Mouse (Mus musculus): ENCODE data around the gene Akap13. TPM values are rescaled to one million over a fixed set of nuclear protein-coding genes. Genes with fewer than 3 reads are reported as not detected.
"Not testable (repeated sequence)": the region's sequence is repeated elsewhere in the genome, so short reads cannot be mapped to it uniquely, and the experiment has no call there.

The Akap13 gene
- polyA plus RNA-seq, 1 experiment from 2014 or later: 69.8 TPM

GRCm38 (mm10) chr7:75612000-75612682 is 156.8 kb downstream of the Akap13 start:
- H3K4me2 ChIP-seq (replicated peaks; ENCODE audit: low read depth, low read length): no peak overlapping the region
- H3K27ac ChIP-seq (ENCODE audit: low read depth, low read length): no peak overlapping the region
- 0 out of 2 replicates have a peak overlapping the region, but pooled peaks have one; percentile 12 for H3K9ac ChIP-seq (ENCODE audit: low read depth, low read length)
- H3K4me3 ChIP-seq (ENCODE audit: low read length): peak overlapping the region; percentile 6; the same call in 1 of the 2 replicates
- WGBS: 80% methylated on average over 13 of the region's 13 CpGs
- peak; percentile 62; the same call in 1 of the 2 replicates for ATAC-seq (ENCODE audit: low FRiP score, low TSS enrichment)
- no peaks in the 10 kb centered on the region for H3K9me3 ChIP-seq (ENCODE audit: control insufficient read depth, low read length)
- peaks cover 4% of the 10 kb centered on the region; the same call in 1 of the 2 replicates for H3K4me1 ChIP-seq (ENCODE audit: control insufficient read depth, insufficient read depth, low read length)
- no peaks in the 10 kb centered on the region for H3K27me3 ChIP-seq (ENCODE audit: control insufficient read depth, insufficient read depth, low read length)
- H3K36me3 ChIP-seq (ENCODE audit: control insufficient read depth, insufficient read depth, low read length): peaks cover 54% of the 10 kb centered on the region

- Histone ChIP-seq H3K4me3 (ENCODE audit: low read length) (peak overlapping the region; percentile 6; the same call in 1 of the 2 replicates), H3K9ac (ENCODE audit: low read depth, low read length) (0 out of 2 replicates have a peak overlapping the region, but pooled peaks have one; percentile 12), H3K36me3 (ENCODE audit: control insufficient read depth, insufficient read depth, low read length) (peaks cover 54% of the 10 kb centered on the region), H3K27me3 (ENCODE audit: control insufficient read depth, insufficient read depth, low read length) (no peaks in the 10 kb centered on the region), H3K27ac (ENCODE audit: low read depth, low read length) (no peak overlapping the region), H3K4me1 (ENCODE audit: control insufficient read depth, insufficient read depth, low read length) (peaks cover 4% of the 10 kb centered on the region; the same call in 1 of the 2 replicates), H3K9me3 (ENCODE audit: control insufficient read depth, low read length) (no peaks in the 10 kb centered on the region), H3K4me2 (replicated peaks; ENCODE audit: low read depth, low read length) (no peak overlapping the region)
- no peak for ATAC-seq (ENCODE audit: low FRiP score, low TSS enrichment)
These were observed 157.3 kb downstream of the Akap13 start for GRCm38 (mm10) chr7:75612683-75613053.

- ATAC-seq (ENCODE audit: low FRiP score, low TSS enrichment): no peak
- no peak overlapping the region for H3K4me3 ChIP-seq (ENCODE audit: low read length)
- peaks cover 54% of the 10 kb centered on the region for H3K36me3 ChIP-seq (ENCODE audit: control insufficient read depth, insufficient read depth, low read length)
- H3K4me2 ChIP-seq (replicated peaks; ENCODE audit: low read depth, low read length): no peak overlapping the region
- no peaks in the 10 kb centered on the region for H3K27me3 ChIP-seq (ENCODE audit: control insufficient read depth, insufficient read depth, low read length)
- WGBS: 59% methylated on average over 5 of the region's 5 CpGs
- H3K9me3 ChIP-seq (ENCODE audit: control insufficient read depth, low read length): no peaks in the 10 kb centered on the region
- peaks cover 4% of the 10 kb centered on the region; the same call in 1 of the 2 replicates for H3K4me1 ChIP-seq (ENCODE audit: control insufficient read depth, insufficient read depth, low read length)
- no peak overlapping the region for H3K27ac ChIP-seq (ENCODE audit: low read depth, low read length)
- H3K9ac ChIP-seq (ENCODE audit: low read depth, low read length): no peak overlapping the region
These were observed 157.9 kb downstream of the Akap13 start for GRCm38 (mm10) chr7:75613240-75613639.

- ATAC-seq (ENCODE audit: low FRiP score, low TSS enrichment): no peak
- 96% methylated on average over 8 of the region's 8 CpGs for WGBS
These were observed 159.5 kb downstream of the Akap13 start for GRCm38 (mm10) chr7:75614826-75615225.

DNA sequence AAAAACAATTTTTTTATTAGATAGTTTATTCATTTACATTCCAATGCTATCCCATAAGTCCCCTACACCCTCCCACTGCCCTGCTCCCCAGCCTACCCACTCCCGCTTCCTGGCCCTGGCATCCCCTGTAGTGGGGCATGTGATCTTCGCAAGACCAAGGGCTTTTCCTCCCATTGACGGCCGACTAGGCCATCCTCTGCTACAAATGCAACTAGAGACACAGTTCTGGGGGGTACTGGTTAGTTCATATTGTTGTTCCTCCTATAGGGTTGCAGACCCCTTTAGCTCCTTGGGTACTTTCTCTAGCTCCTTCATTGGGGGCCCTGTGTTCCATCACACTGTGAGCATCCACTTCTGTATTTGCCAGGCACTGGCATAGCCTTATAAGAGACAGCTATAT is 161.9 kb downstream of the Akap13 start:
- H3K27me3 ChIP-seq (ENCODE audit: control insufficient read depth, insufficient read depth, low read length); H3K4me3 ChIP-seq (ENCODE audit: low read length); ATAC-seq (ENCODE audit: low FRiP score, low TSS enrichment); H3K27ac ChIP-seq (ENCODE audit: low read depth, low read length); H3K4me2 ChIP-seq (replicated peaks; ENCODE audit: low read depth, low read length); H3K9ac ChIP-seq (ENCODE audit: low read depth, low read length); H3K9me3 ChIP-seq (ENCODE audit: control insufficient read depth, low read length); H3K4me1 ChIP-seq (ENCODE audit: control insufficient read depth, insufficient read depth, low read length): not testable (repeated sequence)
- 97% methylated on average over 4 of the region's 4 CpGs for WGBS
- H3K36me3 ChIP-seq (ENCODE audit: control insufficient read depth, insufficient read depth, low read length): peaks cover 15% of the 10 kb centered on the region; the same call in 1 of the 2 replicates

More at GRCm38 (mm10) chr7:75614826-75615225, 159.5 kb downstream of the Akap13 start:
- H3K4me1 ChIP-seq (ENCODE audit: control insufficient read depth, insufficient read depth, low read length): no peaks in the 10 kb centered on the region
- H3K27me3 ChIP-seq (ENCODE audit: control insufficient read depth, insufficient read depth, low read length): no peaks in the 10 kb centered on the region
- H3K9me3 ChIP-seq (ENCODE audit: control insufficient read depth, low read length): no peaks in the 10 kb centered on the region
- H3K27ac ChIP-seq (ENCODE audit: low read depth, low read length): no peak overlapping the region
- H3K9ac ChIP-seq (ENCODE audit: low read depth, low read length): no peak overlapping the region
- no peak overlapping the region for H3K4me2 ChIP-seq (replicated peaks; ENCODE audit: low read depth, low read length)
- H3K4me3 ChIP-seq (ENCODE audit: low read length): no peak overlapping the region
- H3K36me3 ChIP-seq (ENCODE audit: control insufficient read depth, insufficient read depth, low read length): peaks cover 39% of the 10 kb centered on the region; the same call in 1 of the 2 replicates

- Histone ChIP-seq H3K36me3 (ENCODE audit: control insufficient read depth, insufficient read depth, low read length) (peaks cover 15% of the 10 kb centered on the region; the same call in 1 of the 2 replicates), H3K4me1 (ENCODE audit: control insufficient read depth, insufficient read depth, low read length) (no peaks in the 10 kb centered on the region), H3K9ac (ENCODE audit: low read depth, low read length) (no peak overlapping the region), H3K4me3 (ENCODE audit: low read length) (no peak overlapping the region), H3K27me3 (ENCODE audit: control insufficient read depth, insufficient read depth, low read length) (no peaks in the 10 kb centered on the region), H3K9me3 (ENCODE audit: control insufficient read depth, low read length) (no peaks in the 10 kb centered on the region), H3K27ac (ENCODE audit: low read depth, low read length) (no peak overlapping the region), H3K4me2 (replicated peaks; ENCODE audit: low read depth, low read length) (no peak overlapping the region)
- WGBS: 56% methylated on average over 3 of the region's 3 CpGs
- ATAC-seq (ENCODE audit: low FRiP score, low TSS enrichment): no peak
These were observed 163.4 kb downstream of the Akap13 start for GRCm38 (mm10) chr7:75618699-75619098.

DNA sequence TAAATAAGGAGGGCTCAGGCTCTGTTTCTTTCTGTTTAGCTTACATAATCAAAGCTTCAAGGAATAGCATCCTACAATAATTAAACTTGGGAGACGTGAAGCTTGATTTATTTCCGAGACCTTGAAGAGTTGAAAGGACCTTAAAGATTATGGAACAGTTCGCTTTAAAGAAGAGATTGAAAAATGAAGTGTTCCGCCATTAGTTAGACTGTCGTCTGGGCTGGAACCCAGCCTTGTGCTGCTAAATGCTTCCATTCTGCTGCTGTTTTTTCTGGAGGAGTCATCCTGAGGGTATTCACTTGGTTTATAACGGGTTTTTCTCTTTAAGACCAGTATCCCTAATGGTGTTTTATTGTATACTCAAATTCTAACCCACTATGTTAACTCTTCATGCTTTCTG is 164.5 kb downstream of the Akap13 start:
- H3K4me2 ChIP-seq (replicated peaks; ENCODE audit: low read depth, low read length): no peak overlapping the region
- H3K36me3 ChIP-seq (ENCODE audit: control insufficient read depth, insufficient read depth, low read length): peaks cover 14% of the 10 kb centered on the region; the same call in 1 of the 2 replicates
- H3K27me3 ChIP-seq (ENCODE audit: control insufficient read depth, insufficient read depth, low read length): no peaks in the 10 kb centered on the region
- H3K4me1 ChIP-seq (ENCODE audit: control insufficient read depth, insufficient read depth, low read length): no peaks in the 10 kb centered on the region
- no peak overlapping the region for H3K27ac ChIP-seq (ENCODE audit: low read depth, low read length)
- ATAC-seq (ENCODE audit: low FRiP score, low TSS enrichment): no peak
- H3K4me3 ChIP-seq (ENCODE audit: low read length): no peak overlapping the region
- 63% methylated on average over 6 of the region's 6 CpGs for WGBS
- no peak overlapping the region for H3K9ac ChIP-seq (ENCODE audit: low read depth, low read length)
- H3K9me3 ChIP-seq (ENCODE audit: control insufficient read depth, low read length): no peaks in the 10 kb centered on the region

GRCm38 (mm10) chr7:75620395-75620960 is 165.1 kb downstream of the Akap13 start:
- Histone ChIP-seq H3K36me3 (ENCODE audit: control insufficient read depth, insufficient read depth, low read length) (peaks cover 8% of the 10 kb centered on the region; the same call in 1 of the 2 replicates), H3K27me3 (ENCODE audit: control insufficient read depth, insufficient read depth, low read length) (no peaks in the 10 kb centered on the region), H3K27ac (ENCODE audit: low read depth, low read length) (no peak overlapping the region), H3K9me3 (ENCODE audit: control insufficient read depth, low read length) (no peaks in the 10 kb centered on the region), H3K4me3 (ENCODE audit: low read length) (no peak overlapping the region), H3K4me2 (replicated peaks; ENCODE audit: low read depth, low read length) (no peak overlapping the region), H3K9ac (ENCODE audit: low read depth, low read length) (no peak overlapping the region), H3K4me1 (ENCODE audit: control insufficient read depth, insufficient read depth, low read length) (no peaks in the 10 kb centered on the region)
- no peak for ATAC-seq (ENCODE audit: low FRiP score, low TSS enrichment)
- 85% methylated on average over 3 of the region's 3 CpGs for WGBS

GRCm38 (mm10) chr7:75620976-75621375 is 165.6 kb downstream of the Akap13 start:
- WGBS: 62% methylated on average over 4 of the region's 4 CpGs
- Histone ChIP-seq H3K9ac (ENCODE audit: low read depth, low read length) (no peak overlapping the region), H3K27me3 (ENCODE audit: control insufficient read depth, insufficient read depth, low read length) (no peaks in the 10 kb centered on the region), H3K27ac (ENCODE audit: low read depth, low read length) (no peak overlapping the region), H3K9me3 (ENCODE audit: control insufficient read depth, low read length) (no peaks in the 10 kb centered on the region), H3K4me2 (replicated peaks; ENCODE audit: low read depth, low read length) (no peak overlapping the region), H3K4me3 (ENCODE audit: low read length) (no peak overlapping the region), H3K36me3 (ENCODE audit: control insufficient read depth, insufficient read depth, low read length) (peaks cover 4% of the 10 kb centered on the region; the same call in 1 of the 2 replicates), H3K4me1 (ENCODE audit: control insufficient read depth, insufficient read depth, low read length) (no peaks in the 10 kb centered on the region)
- ATAC-seq (ENCODE audit: low FRiP score, low TSS enrichment): no peak
